Mouse (Mus musculus) T-helper 2 cell (primary cell): ENCODE data around the gene Noa1.

Experiments used
- in situ Hi-C: fragments of 300-600 bp; cut with MboI, MseI; formaldehyde crosslinking; loops from one replicate; pipeline ENCODE4 v1.15.1; 2025; ENCODE audit warnings: high pct_unique_total_duplicates

Noa1 gene

DNA sequence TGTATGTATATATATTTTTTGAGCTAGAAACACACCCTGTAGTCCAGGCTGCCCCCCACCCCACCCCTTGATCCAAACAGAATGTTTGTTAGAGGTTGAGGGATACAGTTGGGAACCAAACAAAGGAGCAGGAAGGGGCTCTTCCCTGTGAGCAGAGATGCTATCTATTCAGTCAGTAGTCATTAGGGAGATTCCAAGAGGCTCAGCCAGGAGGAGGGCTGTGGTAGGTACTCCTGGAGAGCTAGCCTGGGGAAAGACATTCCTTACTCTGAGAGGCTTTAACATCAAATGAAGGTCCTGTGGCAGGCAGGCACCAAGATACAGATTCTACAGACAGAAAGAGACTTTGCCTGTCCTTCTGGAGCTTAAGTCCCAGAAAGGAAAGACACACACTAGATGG lies 50.6 kb downstream of the Noa1 start:
- in situ Hi-C loops = no loop called here

DNA sequence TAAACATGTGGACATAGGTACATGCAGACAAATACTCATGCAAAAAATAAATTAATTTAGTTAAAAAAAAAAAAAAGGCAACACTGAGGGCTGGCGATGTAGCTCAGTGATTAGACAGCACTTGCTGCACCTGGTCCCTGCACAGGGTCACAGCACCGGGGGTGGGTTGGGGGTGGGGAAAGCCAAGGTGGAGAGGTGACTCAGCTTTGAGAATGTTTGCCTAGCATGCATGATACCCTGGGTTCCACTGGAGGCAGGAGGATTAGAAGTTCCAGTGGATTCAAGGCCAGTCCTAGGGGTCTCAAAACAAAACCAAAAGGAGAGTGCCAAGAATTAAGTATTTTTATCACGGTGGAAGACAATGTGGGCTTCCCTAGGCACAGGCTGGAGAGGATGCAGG lies 52.3 kb downstream of the Noa1 start:
- in situ Hi-C loops = no loop called here

DNA sequence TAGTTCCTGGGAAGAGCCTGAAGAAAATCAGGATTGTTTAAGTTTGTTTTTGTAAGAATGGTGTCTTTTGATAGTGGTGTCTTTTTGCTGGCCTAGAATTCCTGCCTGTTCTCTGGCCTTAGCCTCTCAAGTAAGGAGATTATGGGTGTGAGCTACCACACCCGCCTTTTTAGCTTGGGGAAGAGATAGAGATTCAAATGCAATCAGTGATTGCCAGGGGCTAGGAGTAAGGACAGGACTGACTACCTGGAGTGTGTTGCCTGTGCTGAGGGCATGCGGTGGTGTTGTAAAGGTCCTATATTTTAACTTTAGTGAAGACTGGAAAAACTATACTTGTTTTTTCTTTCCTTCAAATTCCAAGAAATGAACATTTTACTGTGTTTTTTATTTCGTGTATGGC lies 55.5 kb downstream of the Noa1 start:
- in situ Hi-C loops = no loop called here

DNA sequence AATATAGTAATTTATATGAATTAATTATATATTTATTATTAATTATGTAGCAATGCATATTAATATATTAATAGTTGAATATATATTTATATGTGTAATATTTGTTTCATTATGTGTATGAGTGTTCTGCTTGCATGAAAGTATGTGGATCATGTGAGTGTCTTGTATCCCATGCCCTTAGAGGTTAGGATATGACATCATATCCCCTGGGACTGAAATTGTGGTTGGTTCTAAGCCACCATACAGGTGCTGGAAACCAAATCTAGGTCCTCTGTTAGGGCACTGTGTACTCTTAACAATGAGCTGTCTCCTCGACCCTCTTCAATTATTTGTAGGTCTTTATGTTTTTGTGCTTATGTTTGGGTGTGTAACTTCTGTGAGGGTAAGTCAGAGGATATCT lies 56.7 kb downstream of the Noa1 start:
- in situ Hi-C loops = no loop called here

DNA sequence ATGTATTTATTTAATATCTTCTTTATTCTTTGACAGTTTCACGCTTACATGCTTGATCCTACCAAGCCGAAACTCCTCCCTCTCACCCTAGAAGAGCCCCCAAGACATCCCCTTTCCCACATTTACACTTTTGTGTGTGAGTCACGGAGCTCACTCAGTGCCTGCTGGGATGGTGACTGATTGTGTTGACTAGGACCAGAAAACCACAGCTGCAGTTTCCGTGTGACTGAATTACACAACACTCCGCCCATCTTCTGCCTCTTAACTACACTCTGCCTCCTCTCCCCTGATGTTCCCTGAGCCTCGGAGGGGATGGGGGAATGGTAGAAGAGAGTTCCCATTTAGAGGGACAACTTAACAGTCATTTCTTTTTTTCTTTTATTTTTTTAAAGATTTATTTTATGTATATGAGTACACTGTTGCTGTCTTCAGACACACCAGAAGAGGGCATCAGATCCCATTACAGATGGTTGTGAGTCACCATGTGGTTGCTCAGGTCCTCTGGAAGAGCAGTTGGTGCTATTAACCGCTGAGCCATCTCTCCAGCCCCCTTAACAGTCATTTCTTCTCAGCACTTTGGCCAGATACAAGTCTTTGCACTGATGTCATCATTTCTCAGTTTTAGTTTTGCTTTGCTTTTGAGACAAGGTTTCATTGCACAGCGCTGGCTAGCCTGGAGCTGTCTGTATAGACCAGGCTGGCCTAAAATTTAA lies 57.6 kb downstream of the Noa1 start:
- in situ Hi-C loops = no loop called here

DNA sequence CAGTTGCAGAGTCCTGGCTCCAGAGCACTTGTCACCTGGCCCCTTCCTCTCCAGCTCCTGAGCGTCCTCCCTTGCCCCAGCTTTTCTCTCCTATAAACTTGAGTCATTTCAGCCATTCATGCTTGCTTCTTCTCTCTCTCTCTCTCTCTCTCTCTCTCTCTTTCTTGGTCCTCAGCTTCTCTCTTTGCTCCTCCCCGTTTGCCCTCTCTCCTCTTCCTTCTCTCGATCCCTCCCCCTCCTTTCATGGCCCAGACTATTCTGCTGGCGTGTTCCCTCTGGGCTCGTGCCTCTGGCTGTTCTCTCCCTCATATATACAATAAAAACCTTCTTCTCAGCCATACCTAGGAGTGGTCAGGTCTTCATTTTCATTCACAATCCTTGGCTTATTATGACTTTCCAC lies 58.2 kb downstream of the Noa1 start:
- in situ Hi-C loops = no loop called here

DNA sequence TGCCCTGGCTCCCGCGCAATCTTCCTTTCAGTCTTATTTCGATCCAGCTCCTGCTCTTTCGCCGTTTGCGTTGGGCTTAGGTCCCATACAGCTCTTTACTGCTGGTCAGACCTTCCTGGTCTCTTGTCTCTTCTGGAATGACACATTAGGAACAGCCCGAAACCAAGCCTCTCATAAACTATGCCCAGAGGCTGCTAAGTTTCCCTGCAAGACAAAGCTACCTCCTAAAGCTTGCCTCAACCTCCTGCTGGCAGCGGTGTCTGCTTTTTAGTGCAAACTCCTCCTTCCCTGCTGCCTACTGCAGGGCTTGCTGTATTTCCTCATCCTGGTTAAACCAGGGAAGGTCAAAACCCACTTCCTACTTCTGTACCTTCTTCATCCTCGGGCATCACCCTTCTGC lies 59.8 kb downstream of the Noa1 start:
- in situ Hi-C loops = no loop called here

DNA sequence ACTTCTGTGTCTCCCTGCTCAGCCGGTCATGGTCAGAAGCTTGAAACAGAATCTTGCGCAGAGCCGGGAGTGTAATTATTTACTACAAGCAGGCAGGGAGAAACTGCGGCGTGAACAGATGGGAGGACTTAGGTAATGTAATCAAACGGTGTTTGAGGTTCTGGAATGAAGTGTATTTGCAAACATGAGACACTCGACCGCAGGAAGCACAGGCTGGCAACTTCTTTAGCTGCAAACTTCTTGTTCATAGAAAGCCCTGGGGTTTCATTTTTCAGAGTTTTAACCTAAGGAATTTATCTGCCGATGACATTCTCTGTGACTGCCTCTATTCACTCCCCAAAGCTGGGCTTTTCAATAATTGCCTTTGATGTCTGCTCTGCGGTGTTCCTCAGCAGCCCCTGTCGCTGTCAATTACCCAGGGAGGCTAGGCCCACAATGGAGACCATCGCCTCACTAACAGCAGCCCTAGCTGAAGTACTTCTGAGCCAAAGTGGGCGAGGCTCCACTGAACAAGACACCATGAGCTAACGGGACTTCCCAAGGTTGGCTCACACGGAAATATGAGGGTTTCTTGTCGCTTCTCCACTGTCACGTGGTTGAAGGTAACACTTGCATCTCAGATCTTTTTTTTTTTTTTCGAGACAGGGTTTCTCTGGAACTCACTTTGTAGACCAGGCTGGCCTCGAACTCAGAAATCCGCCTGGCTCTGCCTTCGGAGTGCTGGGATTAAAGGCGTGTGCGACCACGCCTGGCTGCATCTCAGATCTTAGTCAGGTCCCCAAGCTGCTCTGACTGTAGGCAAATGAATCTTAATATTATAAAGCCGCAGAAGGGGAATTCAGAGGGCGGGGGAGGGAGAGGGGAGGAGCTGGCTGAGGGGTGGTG lies 63.9 kb downstream of the Noa1 start:
- in situ Hi-C loops = no loop called here

DNA sequence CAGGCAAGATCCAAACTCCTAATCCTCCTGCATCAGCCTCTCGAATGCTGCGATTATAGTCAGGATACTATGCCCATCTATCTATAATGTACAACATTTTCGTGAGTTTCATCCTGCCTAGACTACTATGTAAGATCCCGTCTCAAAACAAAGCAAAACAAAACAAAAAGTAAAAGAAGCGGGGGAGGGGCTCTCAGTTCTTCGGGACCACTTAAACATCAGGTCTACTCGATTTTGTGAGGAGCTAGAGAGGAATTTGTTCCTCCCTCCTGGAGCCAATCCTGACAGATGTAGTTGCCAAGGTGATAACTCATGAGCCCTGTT lies 64.5 kb downstream of the Noa1 start:
- in situ Hi-C loops = no loop called here

DNA sequence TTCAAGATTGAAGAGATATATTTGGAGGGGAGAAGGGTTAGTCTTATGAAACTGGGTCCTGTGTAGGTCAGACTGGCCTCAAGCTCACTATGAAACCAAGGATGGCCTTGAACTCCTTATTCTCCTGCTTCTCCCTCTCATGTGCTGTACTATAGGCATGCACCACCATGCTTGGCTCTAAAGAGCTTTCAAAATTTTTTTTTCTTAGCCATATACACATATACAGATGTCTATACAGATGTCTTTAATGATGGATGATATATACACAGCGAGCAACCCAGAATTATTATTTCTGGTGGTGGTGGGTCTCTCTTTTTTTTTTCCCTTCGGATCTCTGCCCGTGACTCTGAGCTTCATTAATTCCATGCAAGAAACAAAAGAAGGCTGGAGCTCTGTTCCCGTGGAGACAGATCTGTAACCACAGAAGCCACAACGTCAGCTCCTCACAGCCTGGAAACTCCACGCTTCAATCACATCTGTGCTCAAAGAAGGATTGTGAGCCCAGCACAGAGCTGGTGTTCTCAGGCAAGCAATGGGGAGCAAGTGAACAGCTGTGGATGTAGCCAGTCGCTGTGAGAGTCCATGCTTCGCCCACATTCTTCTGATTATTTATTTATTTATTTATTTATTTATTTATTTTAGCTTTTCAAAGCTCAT lies 65.4 kb downstream of the Noa1 start:
- in situ Hi-C loops = no loop called here
